Comparison of ENCODE assay signal across 16 mouse cellular contexts in the genomic region with DNA sequence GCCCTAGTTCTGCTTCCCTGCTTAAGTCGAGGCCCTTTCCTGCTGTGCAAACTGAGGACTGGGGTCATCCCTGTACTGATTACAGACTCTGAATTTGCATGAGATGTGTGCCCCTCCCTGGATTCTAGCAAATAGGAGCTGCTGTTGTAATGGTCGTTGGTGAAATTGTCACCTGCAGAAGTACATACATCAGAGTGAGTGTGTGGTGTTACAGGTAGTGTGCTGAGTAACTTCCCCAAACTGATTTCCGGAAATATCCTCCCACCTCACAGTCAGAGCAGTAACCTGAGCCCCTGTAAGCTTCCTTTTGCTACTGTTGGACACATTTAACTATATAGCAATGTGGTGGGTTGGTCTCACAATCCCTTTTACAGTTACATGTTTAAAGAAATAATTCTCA.
"Had no signal": no experiment of that assay in that cellular context is flagged by ENCODE, and none has a peak within 500 bp of the region (broad histone marks: within the 10 kb centered on the region; RNA-seq: fewer than 3 reads in every experiment).

No protein-coding gene starts in this region.

- H3K4me3 ChIP-seq: limb, embryonic 10.5 days; liver, embryonic 15.5 days; midbrain, embryonic 13.5 days; myocyte; neural tube, embryonic 15.5 days had no signal

- H3K4me1 ChIP-seq: liver, embryonic 15.5 days; midbrain, embryonic 13.5 days; neural tube, embryonic 15.5 days had no signal

- H3K27ac ChIP-seq: liver, embryonic 15.5 days; midbrain, embryonic 13.5 days; neural tube, embryonic 15.5 days had no signal

- H3K9me3 ChIP-seq: limb, embryonic 10.5 days; liver, embryonic 15.5 days; midbrain, embryonic 13.5 days; neural tube, embryonic 15.5 days had no signal

- ATAC-seq: midbrain, embryonic 13.5 days had no signal

- DNase-seq: kidney, adult 11 months; kidney, adult 9 months; kidney, postnatal 14 days; lung, postnatal 14 days; retina, postnatal 1 day; right cerebral cortex, postnatal 4 days; spleen, adult 18-20 months; thymus, adult 18-20 months; thymus, postnatal 14 days had no signal

- H3K9ac ChIP-seq: liver, embryonic 15.5 days; lung, embryonic 14.5 days; midbrain, embryonic 13.5 days; neural tube, embryonic 15.5 days had no signal

- H3K4me2 ChIP-seq: liver, embryonic 11.5 days; liver, embryonic 15.5 days; lung, embryonic 14.5 days; midbrain, embryonic 13.5 days; neural tube, embryonic 15.5 days had no signal

- H3K27me3 ChIP-seq: liver, embryonic 15.5 days; midbrain, embryonic 13.5 days; neural tube, embryonic 15.5 days had no signal
